Mouse (Mus musculus) cerebellum, adult 2 months (tissue): ENCODE results near the gene Itprip.

Experiments used
- CTCF ChIP-seq: fragments of 200-500 bp; IDR thresholded peaks from 2 replicates; pipeline ENCODE4 v1.5.1; 2011; ENCODE audit warnings: low read depth, mild to moderate bottlenecking, control low read depth, low read length, moderate library complexity, borderline replicate concordance; ENCODE audit not compliant: insufficient read depth
- POLR2A ChIP-seq: fragments of 200-500 bp; IDR thresholded peaks from 2 replicates; pipeline ENCODE4 v1.6.1; 2011; ENCODE audit warnings: low read length, control low read depth, borderline replicate concordance; ENCODE audit not compliant: insufficient read depth

- TF ChIP-seq CTCF: no peak
- TF ChIP-seq POLR2A: no peak
These were observed 33.8 kb downstream of the Itprip start for GRCm38 (mm10) chr19:47885191-47885743.
